Mouse (Mus musculus) C3H10T1/2 (cell line): ENCODE results near the gene Tspan13. TPM values are rescaled to one million over a fixed set of nuclear protein-coding genes. Genes with fewer than 3 reads are reported as not detected.

Experiments
- polyA plus RNA-seq, 2 experiments: library from polyadenylated mRNA; unstranded; fragments of >200 nt; fragmentation: generic; extraction: Trizol; gene quantifications; one replicate each; pipeline ENCODE4 v1.2.1; 2012; ENCODE audit warnings: missing spikeins in 2 of 2

Gene Tspan13
- 1 to 10 TPM in 1 of 2 experiments, under 1 TPM in 1; 0.46 to 2.1 TPM for polyA plus RNA-seq

GRCm38 (mm10) chr12:36042348-36042778 is at the start of gene Tspan13:
Gene Tspan13, minus strand, starts transcription at chr12:36042500.

GRCm38 (mm10) chr12:35992711-35993110 is 49.6 kb downstream of the Tspan13 start, which contains the start of gene Agr2:
Gene Agr2, plus strand, starts transcription at chr12:35992907.

Other genes starting within 250 kb of the Tspan13 start
- gene Agr3, start 116.9 kb downstream of the Tspan13 start, polyA plus RNA-seq, result not detected
- not detected for gene Agr2, start 49.6 kb downstream of the Tspan13 start, polyA plus RNA-seq
- gene Ankmy2, start 114.6 kb upstream of the Tspan13 start, polyA plus RNA-seq, result 10 to 100 TPM in 1 of 2 experiments, 1 to 10 TPM in 1; 2.4 to 20.8 TPM
- gene Bzw2, start 115.6 kb upstream of the Tspan13 start, polyA plus RNA-seq, result 10 to 100 TPM; 19.8 to 37.7 TPM
- not detected for gene Lrrc72, start 210.9 kb upstream of the Tspan13 start, polyA plus RNA-seq